Mouse (Mus musculus) thymus, adult 2 months (tissue): ENCODE data around the gene Camsap1.

Experiments used
- CTCF ChIP-seq: fragments of 200-500 bp; IDR thresholded peaks from 2 replicates; pipeline ENCODE4 v1.5.1; 2012; ENCODE audit warnings: mild to moderate bottlenecking, control low read depth, low read length, moderate library complexity, borderline replicate concordance; ENCODE audit not compliant: control insufficient read depth, poor library complexity, insufficient read depth; ENCODE audit errors: extremely low read depth
- POLR2A ChIP-seq: fragments of 200-500 bp; IDR thresholded peaks from 2 replicates; pipeline ENCODE4 v1.6.1; 2012; ENCODE audit warnings: mild to moderate bottlenecking, low read length, control low read depth, moderate library complexity; ENCODE audit not compliant: control insufficient read depth, poor library complexity, insufficient read depth; ENCODE audit errors: extremely low read depth

- TF ChIP-seq POLR2A, result no peak
- no peak for TF ChIP-seq CTCF
These were observed 4.1 kb downstream of the Camsap1 start for GRCm38 (mm10) chr2:25978997-25979396.
